Mouse (Mus musculus): ENCODE data around the gene Pheta2. TPM values are rescaled to one million over a fixed set of nuclear protein-coding genes. Genes with fewer than 3 reads are reported as not detected.

The Pheta2 gene
- polyA plus RNA-seq, 1 experiment from 2014 or later: 3.0 TPM

Small RNAs within 50 kb of the gene (microRNA-seq; reads per million reads assigned to microRNA genes)
- not detected for gene Mir7684

Other genes with a start within 250 kb of the Pheta2 start
- gene Ccdc134, start 211.0 kb upstream of the Pheta2 start, polyA plus RNA-seq (2015; fragmentation: Nextera tagmentation; extraction: Ambion mirVana): 13.0 and 14.7 TPM in 2 replicates
- gene Srebf2, start 191.8 kb upstream of the Pheta2 start, polyA plus RNA-seq (2015; fragmentation: Nextera tagmentation; extraction: Ambion mirVana): 184 and 189 TPM in 2 replicates
- 0.72 and 0.82 TPM in 2 replicates for gene Shisa8, start 126.1 kb upstream of the Pheta2 start, polyA plus RNA-seq (2015; fragmentation: Nextera tagmentation; extraction: Ambion mirVana)
- 0.13 and 0.66 TPM in 2 replicates for gene Tnfrsf13c, start 114.6 kb upstream of the Pheta2 start, polyA plus RNA-seq (2015; fragmentation: Nextera tagmentation; extraction: Ambion mirVana)
- gene Cenpm, start 94.2 kb upstream of the Pheta2 start, polyA plus RNA-seq (2015; fragmentation: Nextera tagmentation; extraction: Ambion mirVana): 15.2 and 16.5 TPM in 2 replicates
- 7.8 and 7.9 TPM in 2 replicates for gene 1500009C09Rik, start 86.5 kb upstream of the Pheta2 start, polyA plus RNA-seq (2015; fragmentation: Nextera tagmentation; extraction: Ambion mirVana)
- gene Sept3, start 64.0 kb upstream of the Pheta2 start, polyA plus RNA-seq (2015; fragmentation: Nextera tagmentation; extraction: Ambion mirVana): 359 and 361 TPM in 2 replicates
- not detected in 2 replicates for gene Wbp2nl, start 40.0 kb upstream of the Pheta2 start, polyA plus RNA-seq (2015; fragmentation: Nextera tagmentation; extraction: Ambion mirVana)
- 26.5 and 33.4 TPM in 2 replicates for gene Naga, start within 50 bp of the Pheta2 start, polyA plus RNA-seq (2015; fragmentation: Nextera tagmentation; extraction: Ambion mirVana)
- gene Smdt1, start within 50 bp of the Pheta2 start, polyA plus RNA-seq (2015; fragmentation: Nextera tagmentation; extraction: Ambion mirVana): 383 and 401 TPM in 2 replicates
- gene Ndufa6, start 15.4 kb downstream of the Pheta2 start, polyA plus RNA-seq (2015; fragmentation: Nextera tagmentation; extraction: Ambion mirVana): 343 and 383 TPM in 2 replicates
- 1.5 and 3.5 TPM in 2 replicates for gene Cyp2d22, start 41.3 kb downstream of the Pheta2 start, polyA plus RNA-seq (2015; fragmentation: Nextera tagmentation; extraction: Ambion mirVana)
- gene Cyp2d11, start 55.1 kb downstream of the Pheta2 start, polyA plus RNA-seq (2015; fragmentation: Nextera tagmentation; extraction: Ambion mirVana): not detected in 2 replicates
- gene Cyp2d10, start 68.3 kb downstream of the Pheta2 start, polyA plus RNA-seq (2015; fragmentation: Nextera tagmentation; extraction: Ambion mirVana): not detected in 2 replicates
- gene Cyp2d9, start 94.5 kb downstream of the Pheta2 start, polyA plus RNA-seq (2015; fragmentation: Nextera tagmentation; extraction: Ambion mirVana): not detected in 2 replicates
- gene Cyp2d12, start 216.1 kb downstream of the Pheta2 start, polyA plus RNA-seq (2015; fragmentation: Nextera tagmentation; extraction: Ambion mirVana): not detected in 2 replicates